Mouse (Mus musculus) liver, postnatal 0 days (tissue): ENCODE measurements around the gene Stxbp5l.

Experiments
- CTCF ChIP-seq: sonication (generic); IDR thresholded peaks from 2 replicates; pipeline ENCODE4 v1.5.1; 2016; ENCODE audit warnings: antibody characterized with exemption, low read depth
- EP300 ChIP-seq: IDR thresholded peaks from 2 replicates; pipeline ENCODE4 v1.6.1; 2016; ENCODE audit warnings: antibody characterized with exemption, low read depth, mild to moderate bottlenecking

- no peak for TF ChIP-seq EP300
- TF ChIP-seq CTCF = no peak
Measured at GRCm38 (mm10) chr16:37344960-37345359, 39.8 kb downstream of the Stxbp5l start.
